21 mouse cellular contexts compared by ENCODE assay signal in the genomic region with DNA sequence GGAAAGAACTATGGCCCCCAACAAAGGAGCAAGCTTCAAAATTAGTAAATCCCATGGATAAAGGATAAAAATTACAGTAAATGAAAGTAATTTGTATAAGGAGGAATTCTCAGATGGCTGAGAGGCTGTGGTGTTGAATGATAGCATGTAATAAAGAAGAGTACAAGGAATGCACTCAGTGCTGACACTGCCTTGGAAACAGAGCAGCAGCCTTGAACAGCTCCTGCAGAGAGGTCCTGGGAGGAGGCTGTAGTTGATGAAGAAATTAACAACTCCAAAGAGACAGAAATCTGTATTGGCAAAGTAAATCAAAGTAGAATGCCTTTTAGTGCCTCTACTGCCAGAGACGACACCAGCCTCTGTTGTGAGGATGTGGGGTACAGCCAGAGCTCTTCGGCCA.
DNase-seq lines count a peak whose midpoint lies in the region; ATAC-seq lines count a peak whose summit lies in the region.
"Had no signal": no experiment of that assay in that cellular context is flagged by ENCODE, and none has a peak within 500 bp of the region (broad histone marks: within the 10 kb centered on the region; RNA-seq: fewer than 3 reads in every experiment).

No protein-coding gene starts in this region.

- no peaks in the 10 kb centered on the region for H3K36me3 ChIP-seq in neural tube, embryonic 13.5 days
- H3K36me3 ChIP-seq in neural tube, embryonic 14.5 days (ENCODE audit: control insufficient read depth, insufficient read depth, low read length), result no peaks in the 10 kb centered on the region
- no peaks in the 10 kb centered on the region for H3K36me3 ChIP-seq in neural tube, embryonic 15.5 days
- H3K36me3 ChIP-seq: G1E had no signal

- H3K4me2 ChIP-seq in neural tube, embryonic 13.5 days, result no peak overlapping the region
- no peak overlapping the region for H3K4me2 ChIP-seq in neural tube, embryonic 14.5 days (ENCODE audit: low read depth, low read length)
- no peak overlapping the region for H3K4me2 ChIP-seq in neural tube, embryonic 15.5 days

- H3K27ac ChIP-seq in neural tube, embryonic 13.5 days (replicated peaks), result no peak overlapping the region
- no peak overlapping the region for H3K27ac ChIP-seq in neural tube, embryonic 14.5 days (ENCODE audit: low read depth, low read length)
- no peak overlapping the region for H3K27ac ChIP-seq in neural tube, embryonic 15.5 days (replicated peaks)

- H3K4me3 ChIP-seq in neural tube, embryonic 13.5 days, result no peak overlapping the region
- H3K4me3 ChIP-seq in neural tube, embryonic 14.5 days (ENCODE audit: low read depth, low read length), result no peak overlapping the region
- H3K4me3 ChIP-seq in neural tube, embryonic 15.5 days (replicated peaks), result no peak overlapping the region

- 49% methylated on average over 2 of the region's 2 CpGs for WGBS in neural tube, embryonic 13.5 days
- WGBS in neural tube, embryonic 14.5 days, result 52% methylated on average over 2 of the region's 2 CpGs
- WGBS in neural tube, embryonic 15.5 days, result 46% methylated on average over 2 of the region's 2 CpGs

- H3K9me3 ChIP-seq in neural tube, embryonic 13.5 days, result no peaks in the 10 kb centered on the region
- no peaks in the 10 kb centered on the region for H3K9me3 ChIP-seq in neural tube, embryonic 14.5 days (ENCODE audit: control insufficient read depth, low read length)
- no peaks in the 10 kb centered on the region for H3K9me3 ChIP-seq in neural tube, embryonic 15.5 days (replicated peaks)
- H3K9me3 ChIP-seq: G1E had no signal

- H3K27me3 ChIP-seq in neural tube, embryonic 13.5 days, result no peaks in the 10 kb centered on the region
- no peaks in the 10 kb centered on the region for H3K27me3 ChIP-seq in neural tube, embryonic 14.5 days (ENCODE audit: control insufficient read depth, insufficient read depth, low read length)
- no peaks in the 10 kb centered on the region for H3K27me3 ChIP-seq in neural tube, embryonic 15.5 days (replicated peaks)
- H3K27me3 ChIP-seq: CH12.LX had no signal

- no peak overlapping the region for H3K9ac ChIP-seq in neural tube, embryonic 13.5 days
- H3K9ac ChIP-seq in neural tube, embryonic 14.5 days (replicated peaks; ENCODE audit: low read depth, low read length), result no peak overlapping the region
- H3K9ac ChIP-seq in neural tube, embryonic 15.5 days (replicated peaks), result no peak overlapping the region

- H3K4me1 ChIP-seq in neural tube, embryonic 13.5 days (replicated peaks), result no peaks in the 10 kb centered on the region; the same call in 1 of the 2 replicates
- H3K4me1 ChIP-seq in neural tube, embryonic 14.5 days (ENCODE audit: control insufficient read depth, insufficient read depth, low read length), result no peaks in the 10 kb centered on the region
- peaks cover 2% of the 10 kb centered on the region; the same call in 1 of the 2 replicates for H3K4me1 ChIP-seq in neural tube, embryonic 15.5 days

- peak; percentile 47 for ATAC-seq in neural tube, embryonic 13.5 days (ENCODE audit: low read depth)
- ATAC-seq in neural tube, embryonic 14.5 days (ENCODE audit: low read depth), result peak; percentile 72; the same call in 1 of the 2 replicates
- ATAC-seq in neural tube, embryonic 15.5 days (ENCODE audit: low FRiP score), result peak; percentile 74
- ATAC-seq: activated CD4-positive, CD25-positive, alpha-beta regulatory T cell, adult 4 months; CD4-positive, CD25-positive, alpha-beta regulatory T cell, adult 4 months; Patski had no signal

- no peak for DNase-seq in neural tube, embryonic 10.5 days (ENCODE audit: extremely low spot score, low spot score)
- no peak for DNase-seq in urinary bladder, postnatal 25 days (ENCODE audit: low spot score)
- no peak for DNase-seq in cerebellum, postnatal 25 days
- DNase-seq: adrenal gland, adult 2 months; adrenal gland, adult 8-10 months; adrenal gland, postnatal 10 days; adrenal gland, postnatal 14 days; adrenal gland, postnatal 25 days; adrenal gland, postnatal 36 days; B cell, adult 2 months; cerebellum, adult 11 months; cerebellum, adult 11-12 months; cerebellum, adult 18-20 months had no signal
